Mouse (Mus musculus): Measurements from ENCODE around the gene Psg27. TPM values are rescaled to one million over a fixed set of nuclear protein-coding genes. Genes with fewer than 3 reads are reported as not detected.
"Not testable (repeated sequence)": the region's sequence is repeated elsewhere in the genome, so short reads cannot be mapped to it uniquely, and the experiment has no call there.

Gene Psg27
- total and polyA plus RNA-seq, 2 experiments = not detected

- 91% methylated on average over 8 of the region's 8 CpGs for WGBS
- H3K27ac ChIP-seq (replicated peaks; ENCODE audit: insufficient read depth, low read depth, low read length) = no peak overlapping the region
Measured at GRCm38 (mm10) chr7:18524668-18525067, 42.4 kb downstream of the Psg27 start.

GRCm38 (mm10) chr7:18512848-18513247 is 54.3 kb downstream of the Psg27 start:
- H3K79me2 ChIP-seq (ENCODE audit: control insufficient read depth, insufficient read depth, low read length); H3K27me3 ChIP-seq (ENCODE audit: control insufficient read depth, insufficient read depth, low read length); H3K4me1 ChIP-seq (ENCODE audit: control insufficient read depth, insufficient read depth, low read length); H3K4me3 ChIP-seq (ENCODE audit: insufficient read depth, low read depth, low read length); H3K9ac ChIP-seq (ENCODE audit: low read depth, low read length); DNase-seq (ENCODE audit: extremely low read depth, low read depth, low spot score); H3K36me3 ChIP-seq (ENCODE audit: control insufficient read depth, insufficient read depth, low read length); H3K27ac ChIP-seq (replicated peaks; ENCODE audit: insufficient read depth, low read depth, low read length): not testable (repeated sequence)

More at GRCm38 (mm10) chr7:18524668-18525067, 42.4 kb downstream of the Psg27 start:
- H3K4me1 ChIP-seq (ENCODE audit: control insufficient read depth, insufficient read depth, low read length) = no peaks in the 10 kb centered on the region
- DNase-seq (ENCODE audit: extremely low read depth, low read depth, low spot score) = no peak
- no peaks in the 10 kb centered on the region for H3K79me2 ChIP-seq (ENCODE audit: control insufficient read depth, insufficient read depth, low read length)
- no peak for TF ChIP-seq POLR2A (IDR thresholded peaks at IDR 0.05; ENCODE audit: extremely low read depth, insufficient read depth, low read length)
- no peak for TF ChIP-seq CTCF (IDR thresholded peaks at IDR 0.05; ENCODE audit: low read depth, low read length)
- no peak overlapping the region for H3K4me3 ChIP-seq (ENCODE audit: insufficient read depth, low read depth, low read length)
- no peaks in the 10 kb centered on the region for H3K27me3 ChIP-seq (ENCODE audit: control insufficient read depth, insufficient read depth, low read length)
- H3K36me3 ChIP-seq (ENCODE audit: control insufficient read depth, insufficient read depth, low read length) = no peaks in the 10 kb centered on the region
- no peak overlapping the region for H3K9ac ChIP-seq (ENCODE audit: low read depth, low read length)

- WGBS = 61% methylated on average over 2 of the region's 2 CpGs
- H3K27me3 ChIP-seq (ENCODE audit: control insufficient read depth, insufficient read depth, low read length); H3K9ac ChIP-seq (ENCODE audit: low read depth, low read length); H3K4me1 ChIP-seq (ENCODE audit: control insufficient read depth, insufficient read depth, low read length); H3K27ac ChIP-seq (replicated peaks; ENCODE audit: insufficient read depth, low read depth, low read length); H3K4me3 ChIP-seq (ENCODE audit: insufficient read depth, low read depth, low read length); H3K79me2 ChIP-seq (ENCODE audit: control insufficient read depth, insufficient read depth, low read length); DNase-seq (ENCODE audit: extremely low read depth, low read depth, low spot score); H3K36me3 ChIP-seq (ENCODE audit: control insufficient read depth, insufficient read depth, low read length): not testable (repeated sequence)
Measured at GRCm38 (mm10) chr7:18512417-18512816, 54.7 kb downstream of the Psg27 start.

GRCm38 (mm10) chr7:18511479-18511878 is 55.6 kb downstream of the Psg27 start:
- Histone ChIP-seq H3K4me1 (ENCODE audit: control insufficient read depth, insufficient read depth, low read length) (no peaks in the 10 kb centered on the region), H3K27ac (replicated peaks; ENCODE audit: insufficient read depth, low read depth, low read length) (no peak overlapping the region), H3K79me2 (ENCODE audit: control insufficient read depth, insufficient read depth, low read length) (no peaks in the 10 kb centered on the region), H3K9ac (ENCODE audit: low read depth, low read length) (no peak overlapping the region), H3K36me3 (ENCODE audit: control insufficient read depth, insufficient read depth, low read length) (no peaks in the 10 kb centered on the region), H3K27me3 (ENCODE audit: control insufficient read depth, insufficient read depth, low read length) (no peaks in the 10 kb centered on the region), H3K4me3 (ENCODE audit: insufficient read depth, low read depth, low read length) (no peak overlapping the region)
- TF ChIP-seq POLR2A (IDR thresholded peaks at IDR 0.05; ENCODE audit: extremely low read depth, insufficient read depth, low read length) = no peak
- peak; percentile 35; the same call in 1 of the 2 replicates for TF ChIP-seq CTCF (IDR thresholded peaks at IDR 0.05; ENCODE audit: low read depth, low read length)
- 22% methylated on average over 9 of the region's 9 CpGs for WGBS
- DNase-seq (ENCODE audit: extremely low read depth, low read depth, low spot score) = no peak

Other genes starting within 250 kb of the Psg27 start
- not detected in 2 replicates for gene Psg18, start 212.3 kb downstream of the Psg27 start, total RNA-seq (2014; rRNA removed)
- not detected in 2 replicates for gene Psg18, start 212.3 kb downstream of the Psg27 start, polyA plus RNA-seq (2012; rRNA removed)
- gene Psg28, start 135.3 kb downstream of the Psg27 start, total RNA-seq (2014; rRNA removed) = not detected in 2 replicates
- not detected in 2 replicates for gene Psg28, start 135.3 kb downstream of the Psg27 start, polyA plus RNA-seq (2012; rRNA removed)
- not detected in 2 replicates for gene Psg26, start 83.1 kb downstream of the Psg27 start, total RNA-seq (2014; rRNA removed)
- gene Psg26, start 83.1 kb downstream of the Psg27 start, polyA plus RNA-seq (2012; rRNA removed) = not detected in 2 replicates
- gene Psg25, start 35.0 kb downstream of the Psg27 start, total RNA-seq (2014; rRNA removed) = not detected in 2 replicates
- not detected in 2 replicates for gene Psg25, start 35.0 kb downstream of the Psg27 start, polyA plus RNA-seq (2012; rRNA removed)
- not detected in 2 replicates for gene Psg23, start 49.2 kb upstream of the Psg27 start, total RNA-seq (2014; rRNA removed)
- gene Psg23, start 49.2 kb upstream of the Psg27 start, polyA plus RNA-seq (2012; rRNA removed) = not detected in 2 replicates
- gene Psg21, start 89.4 kb upstream of the Psg27 start, total RNA-seq (2014; rRNA removed) = not detected in 2 replicates
- not detected in 2 replicates for gene Psg21, start 89.4 kb upstream of the Psg27 start, polyA plus RNA-seq (2012; rRNA removed)
- gene Psg20, start 118.9 kb upstream of the Psg27 start, total RNA-seq (2014; rRNA removed) = not detected in 2 replicates
- gene Psg20, start 118.9 kb upstream of the Psg27 start, polyA plus RNA-seq (2012; rRNA removed) = not detected in 2 replicates
- gene Psg22, start 150.8 kb upstream of the Psg27 start, total RNA-seq (2014; rRNA removed) = not detected in 2 replicates
- gene Psg22, start 150.8 kb upstream of the Psg27 start, polyA plus RNA-seq (2012; rRNA removed) = 0.04 TPM in 1 of 2 replicates, not detected in the other
- gene Psg19, start 231.2 kb upstream of the Psg27 start, total RNA-seq (2014; rRNA removed) = not detected in 2 replicates
- gene Psg19, start 231.2 kb upstream of the Psg27 start, polyA plus RNA-seq (2012; rRNA removed) = not detected in 2 replicates